19 mouse cellular contexts compared by ENCODE assay signal in the genomic region with DNA sequence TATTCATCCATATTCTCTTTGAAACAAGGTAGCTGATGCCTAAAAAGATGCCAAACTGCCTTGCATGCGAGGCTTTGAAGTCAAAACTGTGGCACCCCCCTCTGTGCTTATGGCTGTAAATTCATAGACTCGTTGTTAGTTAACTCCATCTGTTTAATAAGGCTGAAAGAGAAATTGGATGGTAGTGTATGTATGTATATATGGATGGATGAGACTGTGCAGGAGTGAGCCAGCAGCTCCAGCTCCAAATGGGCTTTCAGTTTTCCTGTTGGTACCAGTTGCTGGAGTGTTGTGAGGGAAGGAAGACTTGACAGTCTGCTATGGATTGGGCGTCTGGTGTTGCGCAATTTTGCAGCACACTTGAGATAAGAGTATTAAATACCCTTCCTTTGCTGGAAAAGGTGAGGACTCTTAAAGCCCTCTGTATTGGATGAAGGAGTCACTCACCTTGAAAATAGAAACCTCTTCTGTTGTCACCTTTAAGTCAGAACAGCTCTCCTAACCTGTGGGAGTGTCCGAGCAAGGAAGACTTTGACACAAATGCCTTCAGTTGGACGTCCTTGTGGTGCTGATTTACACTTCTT. TPM values are rescaled to one million over a fixed set of nuclear protein-coding genes. Genes with fewer than 3 reads are reported as not detected.
DNase-seq lines count a peak whose midpoint lies in the region; ATAC-seq and TF ChIP-seq lines count a peak whose summit lies in the region.
"Had no signal": no experiment of that assay in that cellular context is flagged by ENCODE, and none has a peak within 500 bp of the region (broad histone marks: within the 10 kb centered on the region; RNA-seq: fewer than 3 reads in every experiment).

No protein-coding gene starts in this region.

- H3K4me3 ChIP-seq in forebrain, embryonic 13.5 days = no peak overlapping the region
- no peak overlapping the region for H3K4me3 ChIP-seq in forebrain, embryonic 11.5 days (ENCODE audit: low read depth, low read length)
- H3K4me3 ChIP-seq in lung, embryonic 14.5 days (ENCODE audit: low read depth, low read length) = no peak overlapping the region
- no peak overlapping the region for H3K4me3 ChIP-seq in forebrain, embryonic 16.5 days (replicated peaks; ENCODE audit: low read length)
- H3K4me3 ChIP-seq in gastrocnemius, adult 2 months = no peak overlapping the region
- H3K4me3 ChIP-seq: embryonic facial prominence, embryonic 13.5 days; heart, embryonic 13.5 days; hindbrain, embryonic 15.5 days had no signal

- H3K9ac ChIP-seq in forebrain, embryonic 13.5 days = no peak overlapping the region
- no peak overlapping the region for H3K9ac ChIP-seq in forebrain, embryonic 11.5 days (ENCODE audit: low read length)
- H3K9ac ChIP-seq in lung, embryonic 14.5 days = no peak overlapping the region
- no peak overlapping the region for H3K9ac ChIP-seq in forebrain, embryonic 16.5 days (replicated peaks; ENCODE audit: low read depth, low read length)
- H3K9ac ChIP-seq: embryonic facial prominence, embryonic 13.5 days; heart, embryonic 13.5 days; hindbrain, embryonic 15.5 days had no signal

- 85% methylated on average over 6 of the region's 6 CpGs for WGBS in forebrain, embryonic 13.5 days
- WGBS in forebrain, embryonic 11.5 days = 86% methylated on average over 6 of the region's 6 CpGs
- 71% methylated on average over 6 of the region's 6 CpGs for WGBS in lung, embryonic 14.5 days
- WGBS in forebrain, embryonic 16.5 days = 71% methylated on average over 6 of the region's 6 CpGs

- no peaks in the 10 kb centered on the region for H3K27me3 ChIP-seq in forebrain, embryonic 13.5 days
- H3K27me3 ChIP-seq in forebrain, embryonic 11.5 days (ENCODE audit: control insufficient read depth, insufficient read depth, low read length) = no peaks in the 10 kb centered on the region
- no peaks in the 10 kb centered on the region for H3K27me3 ChIP-seq in lung, embryonic 14.5 days (ENCODE audit: insufficient read depth, low read length)
- H3K27me3 ChIP-seq in forebrain, embryonic 16.5 days (replicated peaks; ENCODE audit: control insufficient read depth, insufficient read depth, low read length) = no peaks in the 10 kb centered on the region
- H3K27me3 ChIP-seq: embryonic facial prominence, embryonic 13.5 days; heart, embryonic 13.5 days; hindbrain, embryonic 15.5 days had no signal

- peaks cover 36% of the 10 kb centered on the region for H3K4me1 ChIP-seq in forebrain, embryonic 13.5 days
- no peaks in the 10 kb centered on the region for H3K4me1 ChIP-seq in forebrain, embryonic 11.5 days (replicated peaks; ENCODE audit: control insufficient read depth, insufficient read depth, low read length)
- no peaks in the 10 kb centered on the region for H3K4me1 ChIP-seq in lung, embryonic 14.5 days (ENCODE audit: insufficient read depth)
- H3K4me1 ChIP-seq in forebrain, embryonic 16.5 days (replicated peaks; ENCODE audit: control insufficient read depth, insufficient read depth, low read length) = peaks cover 37% of the 10 kb centered on the region

- ATAC-seq in forebrain, embryonic 13.5 days = peak; percentile 70; the same call in 1 of the 2 replicates
- no peak for ATAC-seq in forebrain, embryonic 11.5 days (replicated peaks; ENCODE audit: low FRiP score)
- peak; percentile 63; the same call in 1 of the 2 replicates for ATAC-seq in lung, embryonic 14.5 days (ENCODE audit: insufficient read depth)
- peak; percentile 71 for ATAC-seq in forebrain, embryonic 16.5 days

- H3K36me3 ChIP-seq in forebrain, embryonic 13.5 days (ENCODE audit: poor library complexity, severe bottlenecking) = peaks cover 45% of the 10 kb centered on the region
- no peaks in the 10 kb centered on the region for H3K36me3 ChIP-seq in forebrain, embryonic 11.5 days (ENCODE audit: control insufficient read depth, insufficient read depth, low read length)
- H3K36me3 ChIP-seq in lung, embryonic 14.5 days (ENCODE audit: insufficient read depth) = peaks cover 15% of the 10 kb centered on the region; the same call in 1 of the 2 replicates
- H3K36me3 ChIP-seq in forebrain, embryonic 16.5 days (ENCODE audit: control insufficient read depth, insufficient read depth) = peaks cover 14% of the 10 kb centered on the region

- intact Hi-C loops in gastrocnemius, adult 2 months (cut with DNase I) = no loop called here

- no peak for DNase-seq in forebrain, embryonic 11.5 days (ENCODE audit: low spot score)
- DNase-seq in lung, embryonic 14.5 days = no peak
- no peak for DNase-seq in lung, postnatal 10 days
- no peak for DNase-seq in gastrocnemius, adult 2 months
- no peak for DNase-seq in heart, adult 18-20 months
- DNase-seq: adrenal gland, postnatal 10 days; B cell, adult 2 months; cerebellum, adult 11-12 months; cerebellum, adult 9-10 months; cerebellum, postnatal 25 days; gastrocnemius, postnatal 25 days; heart, postnatal 36 days; kidney, adult 18-20 months had no signal

- no peak overlapping the region for H3K27ac ChIP-seq in forebrain, embryonic 13.5 days
- no peak overlapping the region for H3K27ac ChIP-seq in forebrain, embryonic 11.5 days (ENCODE audit: low read depth, low read length)
- no peak overlapping the region for H3K27ac ChIP-seq in lung, embryonic 14.5 days (ENCODE audit: low read depth)
- no peak overlapping the region for H3K27ac ChIP-seq in forebrain, embryonic 16.5 days (ENCODE audit: low read length)
- H3K27ac ChIP-seq in gastrocnemius, adult 2 months = no peak overlapping the region
- H3K27ac ChIP-seq: embryonic facial prominence, embryonic 13.5 days; heart, embryonic 13.5 days had no signal

- no peak for TF ChIP-seq CTCF in lung, embryonic 14.5 days (IDR thresholded peaks at IDR 0.05; ENCODE audit: low read depth)
- TF ChIP-seq CTCF in gastrocnemius, adult 2 months (IDR thresholded peaks at IDR 0.05) = no peak

- H3K9me3 ChIP-seq in forebrain, embryonic 13.5 days (replicated peaks) = no peaks in the 10 kb centered on the region
- no peaks in the 10 kb centered on the region for H3K9me3 ChIP-seq in forebrain, embryonic 11.5 days (ENCODE audit: control insufficient read depth, low read length)
- H3K9me3 ChIP-seq in lung, embryonic 14.5 days (ENCODE audit: low read depth, low read length) = no peaks in the 10 kb centered on the region
- no peaks in the 10 kb centered on the region; the same call in 1 of the 2 replicates for H3K9me3 ChIP-seq in forebrain, embryonic 16.5 days (ENCODE audit: control insufficient read depth, low read length)
- H3K9me3 ChIP-seq: embryonic facial prominence, embryonic 13.5 days; hindbrain, embryonic 15.5 days had no signal

- no peak overlapping the region for H3K4me2 ChIP-seq in forebrain, embryonic 13.5 days
- H3K4me2 ChIP-seq in forebrain, embryonic 11.5 days (ENCODE audit: low read depth, low read length, severe bottlenecking) = no peak overlapping the region
- H3K4me2 ChIP-seq in lung, embryonic 14.5 days = no peak overlapping the region
- no peak overlapping the region for H3K4me2 ChIP-seq in forebrain, embryonic 16.5 days (ENCODE audit: low read length)
- H3K4me2 ChIP-seq: embryonic facial prominence, embryonic 13.5 days; heart, embryonic 13.5 days; hindbrain, embryonic 15.5 days had no signal

RNA-seq across cellular contexts. Expression of a gene that starts 24.3 kb away (rescaled TPM):
- polyA plus RNA-seq in forebrain, embryonic 13.5 days (2015; fragmentation: Nextera tagmentation; extraction: Ambion mirVana) = 58.8 and 61.4 TPM in 2 replicates
- 42.7 and 44.6 TPM in 2 replicates for polyA plus RNA-seq in forebrain, embryonic 11.5 days (2014; fragmentation: Nextera tagmentation; extraction: Ambion mirVana)
- polyA plus RNA-seq in lung, embryonic 14.5 days (2014; fragmentation: Nextera tagmentation; extraction: Ambion mirVana) = 27.8 and 30.3 TPM in 2 replicates
- polyA plus RNA-seq in forebrain, embryonic 16.5 days (2015; fragmentation: Nextera tagmentation; extraction: Ambion mirVana) = 74.4 and 75.7 TPM in 2 replicates
- total RNA-seq in gastrocnemius, adult 2 months (2021) = 10 to 100 TPM in 1 of 2 experiments, 1 to 10 TPM in 1; 7.3 to 12.0 TPM
- total RNA-seq in heart, adult 18-20 months (2021) = 10 to 100 TPM; 30.6 to 32.2 TPM
- total RNA-seq: MEL had no signal
